Mouse (Mus musculus): Measurements from ENCODE around the gene Gstz1.
A peak's percentile ranks its signal among the peaks of the same experiment; 100 is the strongest.
"Not testable (repeated sequence)": the region's sequence is repeated elsewhere in the genome, so short reads cannot be mapped to it uniquely, and the experiment has no call there.

The Gstz1 gene

GRCm38 (mm10) chr12:87146966-87147365 lies at the start of gene Gstz1:
TSS of gene Gstz1 (plus strand) at chr12:87147165.
- DNase-seq (ENCODE audit: low spot score in 2 of 2) = peak; percentile 86 to 89

- DNase-seq (ENCODE audit: low spot score in 2 of 2) = no peak
Measured at GRCm38 (mm10) chr12:87100331-87100730, 46.6 kb upstream of the Gstz1 start.

GRCm38 (mm10) chr12:87102165-87102631 lies 44.8 kb upstream of the Gstz1 start, which contains the start of gene Ngb:
TSS of gene Ngb (minus strand) at chr12:87102539.
- no peak for DNase-seq (ENCODE audit: low spot score in 2 of 2)

GRCm38 (mm10) chr12:87103471-87103870 lies 43.5 kb upstream of the Gstz1 start:
- no peak for DNase-seq (ENCODE audit: low spot score in 2 of 2)

- DNase-seq (ENCODE audit: low spot score in 2 of 2) = no peak
Measured at GRCm38 (mm10) chr12:87104796-87105195, 42.2 kb upstream of the Gstz1 start.

- no peak for DNase-seq (ENCODE audit: low spot score in 2 of 2)
Measured at GRCm38 (mm10) chr12:87107357-87107977, 39.5 kb upstream of the Gstz1 start.

GRCm38 (mm10) chr12:87121918-87122589 lies 24.9 kb upstream of the Gstz1 start:
- DNase-seq (ENCODE audit: low spot score in 2 of 2) = no peak

GRCm38 (mm10) chr12:87127256-87127655 lies 19.7 kb upstream of the Gstz1 start:
- no peak for DNase-seq (ENCODE audit: low spot score in 2 of 2)

- no peak for DNase-seq (ENCODE audit: low spot score in 2 of 2)
Measured at GRCm38 (mm10) chr12:87130224-87130623, 16.7 kb upstream of the Gstz1 start.

- no peak for DNase-seq (ENCODE audit: low spot score in 2 of 2)
Measured at GRCm38 (mm10) chr12:87131181-87131580, 15.8 kb upstream of the Gstz1 start.

- DNase-seq (ENCODE audit: low spot score in 2 of 2) = no peak
Measured at GRCm38 (mm10) chr12:87131619-87132018, 15.3 kb upstream of the Gstz1 start.

GRCm38 (mm10) chr12:87132210-87132609 lies 14.8 kb upstream of the Gstz1 start:
- no peak for DNase-seq (ENCODE audit: low spot score in 2 of 2)

GRCm38 (mm10) chr12:87132784-87133183 lies 14.2 kb upstream of the Gstz1 start:
- no peak for DNase-seq (ENCODE audit: low spot score in 2 of 2)

GRCm38 (mm10) chr12:87137439-87138341 lies 9.3 kb upstream of the Gstz1 start:
- DNase-seq (ENCODE audit: low spot score in 2 of 2) = no peak

GRCm38 (mm10) chr12:87138342-87138701 lies 8.6 kb upstream of the Gstz1 start:
- DNase-seq (ENCODE audit: low spot score in 2 of 2) = no peak

- no peak for DNase-seq (ENCODE audit: low spot score in 2 of 2)
Measured at GRCm38 (mm10) chr12:87138768-87139167, 8.2 kb upstream of the Gstz1 start.

GRCm38 (mm10) chr12:87142156-87142555 lies 4.8 kb upstream of the Gstz1 start:
- DNase-seq (ENCODE audit: low spot score in 2 of 2) = no peak

- DNase-seq (ENCODE audit: low spot score in 2 of 2) = peak; percentile 96 to 97
Measured at GRCm38 (mm10) chr12:87147395-87148089, 577 bp downstream of the Gstz1 start, which contains the start of gene Pomt2. TSS of gene Pomt2 (minus strand) at chr12:87147968.

GRCm38 (mm10) chr12:87148136-87148535 lies 1.2 kb downstream of the Gstz1 start:
- no peak for DNase-seq (ENCODE audit: low spot score in 2 of 2)

- no peak for DNase-seq (ENCODE audit: low spot score in 2 of 2)
Measured at GRCm38 (mm10) chr12:87149471-87149870, 2.5 kb downstream of the Gstz1 start.

GRCm38 (mm10) chr12:87154448-87154847 lies 7.5 kb downstream of the Gstz1 start:
- not testable (repeated sequence) for DNase-seq (ENCODE audit: low spot score in 2 of 2)

- DNase-seq (ENCODE audit: low spot score in 2 of 2) = no peak
Measured at GRCm38 (mm10) chr12:87157361-87157760, 10.4 kb downstream of the Gstz1 start.

Data from heart, adult 9 months (tissue).